Mouse (Mus musculus) liver, postnatal 0 days (tissue): ENCODE data around the gene Kif21a. TPM values are rescaled to one million over a fixed set of nuclear protein-coding genes. Genes with fewer than 3 reads are reported as not detected.
A peak's percentile ranks its signal among the peaks of the same experiment; 100 is the strongest.

Source experiments
- ATAC-seq: fragments of 200-750 bp; cut with Nextera tagmentation; 2 replicates; pipeline ENCODE4 v1.8.0; 2017; ENCODE audit warnings: mild to moderate bottlenecking, moderate library complexity
- DNase-seq: peaks from one replicate; pipeline ENCODE4 v3.0.0-alpha.2; 2016
- H3K27ac ChIP-seq: fragments of 300-500 bp; sonication (generic); 2 replicates; pipeline ENCODE4 v1.5.1; 2014; ENCODE audit warnings: antibody characterized with exemption, moderate library complexity, mild to moderate bottlenecking, low read depth
- H3K27me3 ChIP-seq: fragments of 300-500 bp; sonication (generic); 2 replicates; pipeline ENCODE4 v1.6.1; 2014; ENCODE audit warnings: low read length, control low read depth, mixed read lengths; ENCODE audit not compliant: insufficient read depth
- H3K36me3 ChIP-seq: fragments of 300-500 bp; sonication (generic); replicated peaks from 2 replicates; pipeline ENCODE4 v1.6.1; 2014; ENCODE audit warnings: mild to moderate bottlenecking, control low read depth, low read length, moderate library complexity, mixed read lengths; ENCODE audit not compliant: insufficient read depth
- H3K4me1 ChIP-seq: fragments of 300-500 bp; sonication (generic); 2 replicates; pipeline ENCODE4 v1.6.1; 2014; ENCODE audit warnings: antibody characterized with exemption, mild to moderate bottlenecking, control low read depth; ENCODE audit not compliant: insufficient read depth
- H3K4me2 ChIP-seq: fragments of 300-500 bp; sonication (generic); 2 replicates; pipeline ENCODE4 v1.6.1; 2014; ENCODE audit warnings: low read depth, mild to moderate bottlenecking, low read length, moderate library complexity, mixed read lengths
- H3K4me3 ChIP-seq: fragments of 300-500 bp; sonication (generic); 2 replicates; pipeline ENCODE4 v1.5.1; 2014; ENCODE audit warnings: low read depth, low read length
- H3K9ac ChIP-seq: fragments of 300-500 bp; sonication (generic); replicated peaks from 2 replicates; pipeline ENCODE4 v1.6.1; 2014; ENCODE audit warnings: mild to moderate bottlenecking, moderate library complexity
- H3K9me3 ChIP-seq: fragments of 300-500 bp; sonication (generic); 2 replicates; pipeline ENCODE4 v1.6.1; 2016; ENCODE audit warnings: mild to moderate bottlenecking, control low read depth, low read length, mixed read lengths
- CTCF ChIP-seq: sonication (generic); IDR thresholded peaks from 2 replicates; pipeline ENCODE4 v1.5.1; 2016; ENCODE audit warnings: antibody characterized with exemption, low read depth
- EP300 ChIP-seq: IDR thresholded peaks from 2 replicates; pipeline ENCODE4 v1.6.1; 2016; ENCODE audit warnings: antibody characterized with exemption, low read depth, mild to moderate bottlenecking
- WGBS: fragments of 180-500 bp; shearing (Covaris S2); extraction: QIAGEN DNeasy Blood & Tissue Kit; methylation state at CpG from one replicate; pipeline ENCODE4 v1.1.7; 2014; ENCODE audit not compliant: insufficient replicate concordance; 5-methylcytosine and 5-hydroxymethylcytosine counted together
- polyA plus RNA-seq: library from polyadenylated mRNA; unstranded; fragments of >200 nt; fragmentation: Nextera tagmentation; extraction: Ambion mirVana; gene quantifications from 2 replicates; pipeline ENCODE4 v1.2.1, GENCODE M21; 2015

The Kif21a gene
- polyA plus RNA-seq, 1 experiment from 2014 or later: 5.2 TPM

DNA sequence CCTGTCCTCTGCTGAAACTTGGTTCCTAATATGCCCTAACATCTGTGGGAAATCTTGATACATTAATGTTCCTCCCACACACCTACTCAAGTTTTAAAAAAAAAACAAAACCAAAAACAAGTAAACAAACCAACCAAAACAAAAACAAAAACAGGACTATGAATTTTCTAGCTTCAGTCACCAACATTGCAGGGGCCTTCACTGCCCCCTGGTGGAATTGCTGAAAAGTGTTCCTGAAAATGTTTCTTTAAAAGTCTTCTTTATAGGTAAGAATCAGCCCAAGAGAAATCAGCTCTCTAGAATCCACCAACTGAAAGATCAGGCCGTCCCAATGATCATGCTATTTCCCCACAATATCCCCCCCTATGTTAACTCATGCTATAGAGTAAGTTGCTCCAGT is 120.7 kb downstream of the Kif21a start:
- TF ChIP-seq CTCF: peak; percentile 69
- TF ChIP-seq EP300: no peak
- Histone ChIP-seq H3K9ac (no peak overlapping the region), H3K36me3 (no peaks in the 10 kb centered on the region), H3K4me3 (no peak overlapping the region), H3K4me1 (no peaks in the 10 kb centered on the region), H3K27me3 (no peaks in the 10 kb centered on the region), H3K4me2 (no peak overlapping the region), H3K27ac (no peak overlapping the region), H3K9me3 (no peaks in the 10 kb centered on the region; the same call in 1 of the 2 replicates)
- WGBS: 20% methylated on average over 1 of the region's 1 CpGs
- ATAC-seq (no peak), DNase-seq (peak; percentile 22)

- no peak for TF ChIP-seq CTCF
- no peak for TF ChIP-seq EP300
- Histone ChIP-seq H3K36me3 (no peaks in the 10 kb centered on the region), H3K9me3 (no peaks in the 10 kb centered on the region), H3K4me1 (no peaks in the 10 kb centered on the region), H3K9ac (no peak overlapping the region), H3K27ac (no peak overlapping the region; the same call in 1 of the 2 replicates), H3K4me3 (no peak overlapping the region), H3K27me3 (no peaks in the 10 kb centered on the region), H3K4me2 (no peak overlapping the region)
- 55% methylated on average over 9 of the region's 9 CpGs for WGBS
- DNase-seq: peak; percentile 17
- ATAC-seq: peak; percentile 82
Measured at GRCm38 (mm10) chr15:90896480-90896879, 153.3 kb downstream of the Kif21a start.

DNA sequence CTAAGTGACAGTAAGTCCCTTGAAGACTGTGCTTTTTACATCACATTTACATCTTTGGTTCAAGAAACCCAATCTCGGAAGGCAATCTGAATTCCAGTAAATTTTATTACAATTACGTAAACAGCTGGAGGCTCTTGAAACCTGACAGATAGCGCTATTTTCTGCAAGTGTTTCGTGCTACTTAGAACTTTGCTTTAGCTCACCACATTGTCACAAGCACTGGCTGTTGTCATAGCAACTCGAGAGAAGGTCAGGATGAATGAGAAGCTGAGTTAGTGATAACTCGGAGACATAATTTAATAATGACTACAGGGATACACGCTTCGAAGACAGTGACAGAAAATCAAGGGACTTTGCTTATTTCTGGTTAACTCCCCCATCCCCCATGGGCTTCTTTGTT is 162.3 kb downstream of the Kif21a start:
- H3K36me3 ChIP-seq: no peaks in the 10 kb centered on the region
- ATAC-seq: no peak
- WGBS: 72% methylated on average over 8 of the region's 8 CpGs
- DNase-seq: no peak
- TF ChIP-seq CTCF (no peak), EP300 (no peak)
- no peak overlapping the region for H3K4me2 ChIP-seq
- H3K9me3 ChIP-seq: no peaks in the 10 kb centered on the region
- no peak overlapping the region for H3K27ac ChIP-seq
- H3K9ac ChIP-seq: no peak overlapping the region
- H3K4me1 ChIP-seq: no peaks in the 10 kb centered on the region
- no peak overlapping the region for H3K4me3 ChIP-seq
- no peaks in the 10 kb centered on the region for H3K27me3 ChIP-seq

Other genes with a start within 250 kb of the Kif21a start
- 49.7 and 55.2 TPM in 2 replicates for gene Abcd2, start 141.9 kb upstream of the Kif21a start, polyA plus RNA-seq
- gene CN725425, start 149.5 kb upstream of the Kif21a start, polyA plus RNA-seq: 0.07 TPM in 1 of 2 replicates, not detected in the other